Mouse (Mus musculus): ENCODE results near the gene Tsen34. TPM values are rescaled to one million over a fixed set of nuclear protein-coding genes. Genes with fewer than 3 reads are reported as not detected.

Tsen34 gene
- total RNA-seq (2015) (30.0 and 34.0 TPM in 2 replicates), total RNA-seq (2017) (25.3 and 28.3 TPM in 2 replicates)

DNA sequence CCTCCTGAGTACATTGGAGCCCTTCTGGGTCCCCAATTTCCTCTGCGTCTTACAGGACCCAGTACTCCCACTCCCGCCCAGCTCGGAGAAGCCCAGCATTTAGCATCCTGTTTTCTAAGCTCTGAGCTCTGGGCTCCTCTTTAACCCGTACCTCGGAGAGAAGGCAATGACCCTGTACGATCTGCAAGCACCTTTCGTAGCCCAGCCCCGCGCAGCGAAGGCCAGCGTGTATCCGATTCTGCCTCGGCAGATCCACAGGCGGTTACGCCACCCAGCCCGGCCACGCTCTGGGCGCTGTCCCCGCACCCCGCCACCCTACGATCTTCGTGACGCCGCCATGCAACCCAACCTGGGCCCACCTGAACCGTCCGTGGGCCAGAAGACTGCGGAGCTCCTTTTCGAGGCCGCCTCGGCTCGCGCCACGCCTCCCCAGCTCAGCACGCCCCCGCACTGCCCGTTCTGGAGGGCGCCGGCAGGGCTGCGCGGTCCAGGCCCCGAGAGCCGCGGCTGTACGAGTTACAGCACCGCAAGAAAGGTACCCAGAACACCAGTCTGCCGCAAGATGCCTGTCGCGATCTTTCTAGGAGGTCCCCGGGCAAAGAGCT is at the start of gene Tsen34:
Gene Tsen34, plus strand, starts transcription at position 482 of the 605 bp plus-strand sequence.
- no peak for ATAC-seq (ENCODE audit: poor library complexity, severe bottlenecking)

DNA sequence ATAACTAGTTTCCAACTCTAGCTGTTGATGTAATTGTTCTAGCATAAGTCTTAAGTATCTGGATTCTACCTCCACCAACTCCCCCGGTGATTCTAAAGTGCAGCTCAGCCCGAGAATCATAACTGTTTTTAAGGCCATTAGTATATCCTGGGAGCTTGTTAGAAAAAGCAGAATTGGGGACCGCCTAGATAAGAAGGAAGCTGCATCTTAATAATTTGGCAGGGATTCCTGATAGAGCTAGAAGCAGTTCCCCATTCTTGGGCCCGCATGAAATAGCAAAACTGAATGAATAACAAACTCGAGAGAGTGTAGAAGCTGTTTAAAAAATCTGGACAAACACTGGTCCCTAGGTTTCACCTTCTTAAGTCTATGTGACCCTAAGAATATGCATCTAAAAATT is 49.3 kb upstream of the Tsen34 start:
- no peak for ATAC-seq (ENCODE audit: poor library complexity, severe bottlenecking)

DNA sequence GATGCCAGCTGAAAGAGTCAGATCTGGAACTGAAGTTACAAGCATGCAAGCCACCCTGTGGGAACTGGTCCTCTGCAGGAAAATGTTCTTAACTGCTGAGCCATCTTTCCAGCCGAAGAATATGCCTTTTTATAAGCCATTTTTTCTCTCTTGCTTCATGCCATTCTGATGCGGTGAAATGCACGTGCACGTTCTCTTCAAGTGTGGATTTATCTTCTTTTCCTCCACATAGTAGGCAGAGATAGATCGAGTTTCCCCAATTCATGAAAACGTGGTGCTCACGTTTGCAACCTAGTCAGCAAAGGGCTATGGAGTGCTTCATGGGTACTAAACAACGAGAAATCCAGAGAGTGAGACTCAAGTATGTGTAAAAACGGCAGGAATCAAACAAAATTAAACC is 48.8 kb upstream of the Tsen34 start:
- no peak for ATAC-seq (ENCODE audit: poor library complexity, severe bottlenecking)

DNA sequence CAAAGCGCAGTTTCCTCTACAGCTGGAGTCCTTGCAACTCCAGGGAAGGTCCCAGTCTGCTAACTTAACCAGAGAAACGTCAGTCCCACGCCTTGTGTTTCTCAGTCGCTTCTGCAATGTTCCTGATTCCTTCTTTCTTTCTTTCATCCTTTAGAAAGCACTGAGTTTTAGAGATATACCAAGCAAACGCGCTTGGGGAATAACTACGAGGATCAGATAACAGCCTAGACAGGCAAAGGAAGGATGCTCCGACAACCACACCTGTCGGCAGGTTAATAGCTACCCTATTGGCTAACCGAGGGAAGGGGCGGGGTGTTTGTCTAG is 48.4 kb upstream of the Tsen34 start:
- no peak for ATAC-seq (ENCODE audit: poor library complexity, severe bottlenecking)

DNA sequence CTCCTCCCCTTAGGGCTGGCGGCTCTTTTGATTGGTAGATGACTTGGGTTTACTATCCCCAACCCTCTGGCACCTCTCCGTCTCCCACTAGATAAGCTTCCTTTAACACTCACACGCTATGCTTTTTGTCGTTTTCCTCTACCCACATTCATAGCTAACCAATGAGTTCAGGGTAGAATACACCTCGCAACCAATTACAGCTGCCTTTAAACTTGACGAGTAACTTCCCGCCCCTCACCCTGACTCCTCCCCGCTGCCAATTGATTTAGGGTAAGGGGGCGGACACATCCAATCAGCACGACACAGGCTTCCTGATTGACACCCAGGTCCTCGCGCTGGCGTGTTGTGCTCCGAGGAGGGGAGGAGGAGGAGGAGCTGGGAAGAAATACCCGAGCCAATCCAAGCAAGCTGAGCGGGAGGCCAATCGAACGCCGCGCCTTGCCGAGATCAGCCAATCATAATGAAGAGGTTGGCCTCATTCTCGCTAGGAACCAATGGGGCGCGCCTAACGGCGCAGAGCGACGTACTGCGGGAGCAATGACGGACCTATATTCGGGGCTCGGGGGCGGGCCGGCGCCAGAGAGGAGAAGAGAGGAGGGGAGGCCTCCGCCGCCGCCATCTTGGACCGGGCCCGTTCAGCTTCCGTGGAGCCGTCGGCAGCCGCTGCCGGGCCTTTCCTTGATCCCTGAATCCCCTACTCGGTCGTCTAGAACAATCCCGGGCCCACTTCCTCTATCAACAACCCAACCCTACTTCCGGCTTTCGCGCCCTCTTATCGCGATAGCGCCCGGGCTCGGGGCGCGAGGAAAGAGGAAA is 47.8 kb upstream of the Tsen34 start, which contains the start of gene Cnot3:
Gene Cnot3, plus strand, starts transcription at position 597 of the 816 bp plus-strand sequence.
- ATAC-seq (ENCODE audit: poor library complexity, severe bottlenecking) = peak; percentile 88

DNA sequence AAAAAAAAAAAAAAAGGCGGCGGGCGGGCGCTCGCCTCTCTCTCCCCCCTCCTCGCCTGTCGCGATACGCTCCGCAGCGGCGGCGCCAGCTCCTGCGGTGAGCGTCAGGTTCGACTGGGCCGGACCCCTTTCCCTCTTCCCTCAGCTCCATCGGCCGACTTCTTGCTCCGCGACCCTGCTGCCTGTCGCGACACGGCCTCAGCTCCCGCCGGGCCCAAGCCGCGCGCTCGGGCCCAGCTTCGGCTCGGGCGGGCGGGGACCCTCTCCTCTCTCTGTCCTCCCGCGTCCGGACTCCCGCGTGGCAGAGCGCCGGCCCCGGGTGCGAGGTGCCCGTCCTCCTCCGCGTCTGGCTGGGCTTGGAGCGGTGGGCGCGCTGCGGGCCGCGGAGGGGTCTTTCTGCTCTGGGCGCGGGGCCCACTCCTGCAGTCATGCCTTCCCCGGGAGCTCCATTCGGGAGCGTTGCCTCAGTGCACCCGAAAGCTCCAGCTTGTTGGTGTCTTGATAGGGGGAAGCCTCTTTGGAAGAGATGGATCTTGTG is 47.1 kb upstream of the Tsen34 start:
- peak; percentile 20 for ATAC-seq (ENCODE audit: poor library complexity, severe bottlenecking)

DNA sequence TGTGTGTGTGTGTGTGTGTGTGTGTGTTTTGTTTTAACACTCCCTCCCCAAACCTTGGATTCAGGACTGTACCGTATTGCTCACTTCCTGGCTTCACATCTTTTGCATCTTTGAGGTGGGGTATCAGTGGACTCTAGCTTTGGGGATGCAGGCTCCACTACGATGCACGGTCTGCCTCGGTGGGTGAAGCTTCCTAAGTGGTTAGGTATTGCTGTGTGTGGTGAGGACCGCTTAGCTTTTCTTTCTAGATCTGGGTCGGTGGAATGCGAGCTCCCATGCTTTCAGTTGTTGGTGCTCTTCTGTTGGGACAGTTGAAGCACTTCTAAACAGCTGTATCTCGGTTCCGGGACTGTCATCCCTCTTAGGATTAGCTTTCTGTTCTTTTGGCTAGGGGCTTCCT is 46.5 kb upstream of the Tsen34 start:
- ATAC-seq (ENCODE audit: poor library complexity, severe bottlenecking) = no peak

DNA sequence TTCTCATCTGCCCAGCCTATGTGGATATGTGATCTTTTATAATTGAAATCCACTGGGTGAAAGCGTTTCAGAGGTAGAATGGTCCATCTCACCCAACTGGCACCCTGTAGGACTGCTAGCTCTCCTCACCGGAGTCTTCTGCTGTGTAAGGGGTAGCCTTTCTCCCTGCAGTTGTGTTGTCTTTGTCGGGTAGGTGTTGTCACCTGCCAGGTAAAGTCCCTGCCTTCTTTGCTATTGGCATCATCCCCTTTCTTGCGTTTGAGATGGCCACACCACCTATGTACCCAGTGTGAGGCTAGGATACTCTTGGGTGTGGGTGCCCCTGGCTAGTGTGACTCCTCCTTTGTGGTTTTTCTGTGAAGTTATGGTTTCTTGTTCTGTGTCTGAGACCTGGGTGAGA is 46.0 kb upstream of the Tsen34 start:
- ATAC-seq (ENCODE audit: poor library complexity, severe bottlenecking) = no peak

DNA sequence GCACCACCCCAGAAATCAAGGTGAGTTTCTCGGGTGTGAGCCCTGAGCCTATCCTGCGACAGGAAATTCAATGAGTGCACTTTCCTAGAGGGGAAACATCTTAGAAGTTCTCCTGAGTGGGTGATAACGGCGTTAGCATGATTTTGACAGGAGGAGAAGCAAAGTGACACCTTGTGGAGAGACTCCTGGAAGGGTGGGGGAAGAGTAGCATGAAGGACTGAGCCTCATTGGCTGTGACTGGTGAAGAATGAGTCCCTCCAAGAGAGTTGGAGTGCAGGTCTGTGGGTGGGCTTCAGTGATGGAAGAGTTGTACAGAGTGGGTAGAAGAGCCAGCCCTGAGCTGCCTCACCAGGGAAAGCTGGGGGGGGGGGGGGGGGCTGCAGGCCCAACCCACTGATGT is 35.7 kb upstream of the Tsen34 start:
- no peak for ATAC-seq (ENCODE audit: poor library complexity, severe bottlenecking)

DNA sequence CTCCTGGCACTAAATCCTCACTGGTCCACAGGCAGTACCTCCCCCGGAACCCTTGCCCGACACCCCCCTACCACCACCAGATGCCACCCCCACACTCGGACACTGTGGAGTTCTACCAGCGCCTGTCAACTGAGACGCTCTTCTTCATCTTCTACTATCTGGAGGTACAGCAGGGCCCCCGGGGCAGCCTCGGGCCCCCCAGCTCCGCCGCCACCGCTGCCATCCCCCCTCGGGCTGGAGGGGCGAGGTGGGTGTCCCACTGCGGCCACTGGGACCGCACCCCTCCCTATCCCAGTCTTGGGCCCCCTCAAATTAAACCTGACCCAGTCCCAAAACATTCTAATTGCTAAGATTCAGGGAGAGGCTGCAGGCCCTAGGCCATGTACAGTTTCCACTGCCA is 34.1 kb upstream of the Tsen34 start:
- no peak for ATAC-seq (ENCODE audit: poor library complexity, severe bottlenecking)

DNA sequence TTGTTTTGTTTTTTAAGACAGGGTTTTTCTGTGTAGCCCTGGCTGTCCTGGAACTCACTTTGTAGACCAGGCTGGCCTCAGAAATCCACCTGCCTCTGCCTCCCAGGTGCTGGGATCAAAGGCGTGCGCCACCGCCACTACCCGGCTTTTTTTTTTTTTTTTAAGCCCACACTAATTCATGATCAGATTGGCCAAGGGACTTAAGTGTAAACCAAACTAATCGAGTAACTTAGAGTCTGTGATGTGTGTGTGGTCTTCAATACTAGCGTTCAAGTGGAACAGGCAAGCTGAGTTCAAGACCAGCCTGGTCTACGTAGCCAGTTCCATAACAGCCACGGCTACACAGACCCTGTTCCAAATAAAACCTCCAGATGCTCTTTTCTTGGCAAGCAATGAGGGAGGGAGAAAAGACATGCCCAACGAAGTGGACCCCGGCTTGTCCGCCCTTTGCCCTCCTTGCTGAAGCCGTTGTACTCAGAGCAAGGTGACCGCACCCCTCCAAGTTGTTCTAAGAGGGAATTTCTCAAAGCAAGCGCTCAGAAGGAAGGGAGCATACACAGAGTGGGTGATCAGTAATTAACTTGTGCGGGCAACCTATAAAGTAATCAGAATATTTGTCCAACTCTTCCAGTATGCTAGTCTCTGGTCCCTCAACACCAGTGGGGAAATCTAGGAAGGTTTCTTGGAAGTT is 28.0 kb upstream of the Tsen34 start:
- ATAC-seq (ENCODE audit: poor library complexity, severe bottlenecking) = no peak; the same call in 1 of the 2 replicates

DNA sequence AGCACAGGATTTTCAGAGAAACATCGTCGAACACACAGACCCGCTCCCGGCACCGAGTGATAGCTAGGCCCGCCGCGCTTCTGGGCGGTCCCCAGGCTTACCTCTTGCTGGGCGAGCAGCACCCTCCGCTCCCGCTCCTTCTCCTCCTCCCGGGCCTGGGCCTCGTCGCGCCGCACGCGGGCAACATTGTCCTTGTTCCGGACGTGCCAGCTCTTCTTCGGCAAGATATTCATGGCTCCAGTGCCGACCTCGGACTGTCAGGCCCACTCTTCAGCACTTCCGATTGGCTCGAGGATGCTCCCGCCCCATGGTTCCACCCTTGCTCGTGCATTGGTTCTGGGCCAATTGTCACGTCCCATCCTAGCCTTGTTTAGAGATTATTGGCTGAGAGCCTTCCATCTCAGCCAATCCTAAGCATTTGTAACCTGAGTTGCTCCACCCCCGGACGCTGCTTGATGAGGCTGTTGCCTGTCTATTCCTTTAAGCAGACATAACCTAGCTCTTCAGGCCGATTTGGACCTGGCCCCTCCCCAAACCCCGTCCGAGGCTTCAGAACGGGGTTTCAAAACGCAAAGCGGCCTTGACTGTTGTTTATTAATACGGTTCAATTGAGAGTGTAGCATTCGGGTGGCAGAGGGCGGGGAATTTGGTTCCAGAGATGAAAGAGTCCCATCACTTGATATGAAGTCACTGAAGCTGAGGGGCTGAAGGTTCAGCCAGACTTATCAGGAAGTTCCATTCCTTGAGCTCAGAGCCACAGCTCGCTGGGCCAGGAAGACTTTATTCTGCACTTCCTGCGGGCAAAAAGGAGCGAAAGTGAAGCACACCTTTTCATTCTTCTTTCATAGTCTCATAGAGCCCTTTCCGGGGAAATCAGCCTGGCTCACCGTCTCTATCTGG is 27.2 kb upstream of the Tsen34 start, which contains the start of gene Leng1:
Gene Leng1, minus strand, starts transcription at position 626 of the 900 bp plus-strand sequence.
- ATAC-seq (ENCODE audit: poor library complexity, severe bottlenecking) = peak; percentile 98

DNA sequence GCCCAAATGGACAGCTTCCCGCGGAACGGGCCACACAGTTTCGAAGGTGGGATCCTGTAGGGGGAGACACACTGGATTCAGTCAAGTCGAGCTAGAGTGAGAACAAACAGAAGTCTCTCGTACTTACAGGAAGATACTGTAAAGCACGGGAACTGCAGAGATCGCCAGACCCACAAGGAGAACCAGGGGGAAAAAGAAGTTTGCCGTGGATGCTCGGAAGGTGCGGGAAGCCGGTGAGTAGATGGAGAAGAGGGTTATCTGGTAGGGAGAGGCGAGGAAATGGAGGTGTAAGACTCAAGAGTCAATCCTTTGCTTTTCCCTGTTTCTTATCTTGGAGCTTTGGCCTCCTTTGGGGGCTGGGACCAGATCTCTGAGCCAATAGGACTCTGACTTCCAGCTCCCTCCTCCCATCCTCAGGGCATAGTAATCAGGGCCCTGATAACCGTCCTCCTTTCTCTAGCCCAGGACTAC is 25.7 kb upstream of the Tsen34 start:
- ATAC-seq (ENCODE audit: poor library complexity, severe bottlenecking) = no peak

DNA sequence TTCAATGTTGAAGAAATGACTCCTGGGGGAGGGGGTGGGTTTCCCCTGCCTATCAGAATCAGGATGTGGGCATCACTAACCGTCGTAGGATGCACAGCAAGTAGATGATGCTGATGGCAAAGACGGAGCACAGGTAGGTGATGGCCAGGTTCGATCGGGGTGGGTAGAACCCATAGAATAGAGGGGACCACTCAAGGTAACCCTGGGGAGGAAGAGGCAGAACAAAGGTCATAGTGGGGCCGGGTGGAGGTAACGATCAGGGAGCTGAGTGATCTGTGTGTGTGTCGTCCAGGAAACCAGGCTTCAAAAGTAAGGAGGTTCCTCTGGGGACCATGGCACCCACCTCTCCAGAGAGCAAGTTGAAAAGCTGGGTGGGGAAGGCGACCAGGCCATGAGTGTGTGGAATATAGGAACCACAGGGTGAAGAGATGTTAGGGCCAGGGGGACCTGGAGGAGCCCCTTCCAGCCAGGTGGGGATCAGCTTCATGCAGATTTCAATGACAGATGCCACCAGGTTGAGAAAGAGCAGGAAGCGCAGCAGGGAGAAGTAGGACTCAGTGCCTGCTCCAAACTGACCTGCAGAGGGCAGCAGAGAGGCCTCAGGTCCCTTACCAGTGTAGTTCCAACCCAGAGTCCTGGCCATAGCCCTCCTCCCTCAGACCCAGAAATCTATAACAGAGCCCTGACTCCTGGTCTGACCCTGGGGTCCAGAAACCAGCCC is 18.0 kb upstream of the Tsen34 start:
- peak; percentile 99 for ATAC-seq (ENCODE audit: poor library complexity, severe bottlenecking)

DNA sequence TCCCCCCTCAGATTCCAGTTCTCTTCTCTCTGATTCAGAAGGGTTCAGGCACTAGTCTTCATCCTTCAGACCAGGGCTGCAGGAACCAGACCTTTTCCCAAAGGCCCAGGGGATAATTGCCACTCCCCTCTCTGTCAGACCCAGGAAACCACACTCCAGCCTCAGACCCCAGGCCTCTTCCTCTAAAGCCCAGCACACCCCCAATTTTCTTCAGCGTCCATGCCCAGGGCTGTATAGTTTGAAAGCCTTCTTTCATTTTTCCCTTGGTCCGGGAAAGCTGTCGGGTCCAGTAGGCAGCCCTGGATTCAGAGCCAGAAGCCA is 17.5 kb upstream of the Tsen34 start:
- 0 out of 2 replicates have a peak, but pooled peaks have one; percentile 18 for ATAC-seq (ENCODE audit: poor library complexity, severe bottlenecking)

DNA sequence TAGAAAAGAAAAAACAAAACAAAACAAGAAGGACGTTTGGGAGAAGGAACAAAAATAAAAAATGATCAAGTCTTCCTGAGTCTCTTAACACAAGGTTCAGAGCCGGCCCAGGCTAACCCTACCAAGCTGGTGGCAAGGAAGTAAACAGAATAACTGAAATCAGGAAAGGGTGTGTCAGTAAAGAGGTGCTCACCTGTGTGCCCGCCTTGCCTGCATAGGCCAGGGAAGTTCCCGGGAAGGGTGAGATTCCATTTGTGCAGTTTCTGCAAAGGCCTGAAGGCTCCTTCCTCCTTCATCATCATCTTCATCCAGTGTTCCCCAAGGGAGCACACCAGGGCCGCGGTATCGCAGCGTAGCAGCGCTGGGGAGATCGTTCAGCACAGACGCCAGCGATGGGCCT is 16.3 kb upstream of the Tsen34 start:
- no peak for ATAC-seq (ENCODE audit: poor library complexity, severe bottlenecking)

DNA sequence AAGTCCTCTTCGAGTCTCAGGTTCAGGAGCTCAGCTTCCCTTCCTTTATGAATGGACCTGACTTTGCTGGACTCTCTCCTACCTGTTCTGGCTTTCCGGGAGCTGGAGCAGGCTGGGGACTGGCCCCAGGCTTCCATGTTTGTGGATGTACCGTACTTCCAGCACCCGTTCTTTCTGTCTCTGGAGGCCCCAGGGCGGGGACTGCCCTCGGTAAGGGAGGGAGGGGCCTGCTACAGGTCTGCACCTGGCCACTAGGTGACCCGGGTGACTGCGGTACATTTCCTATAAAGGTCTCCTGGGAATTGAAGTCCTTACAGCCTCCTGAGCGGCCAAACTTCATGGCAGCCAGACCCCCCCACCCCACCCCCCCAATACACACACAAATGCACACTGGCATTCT is 15.3 kb upstream of the Tsen34 start, which contains the start of gene Tmc4:
Gene Tmc4, minus strand, starts transcription at position 212 of the 400 bp plus-strand sequence.
- no peak for ATAC-seq (ENCODE audit: poor library complexity, severe bottlenecking)

DNA sequence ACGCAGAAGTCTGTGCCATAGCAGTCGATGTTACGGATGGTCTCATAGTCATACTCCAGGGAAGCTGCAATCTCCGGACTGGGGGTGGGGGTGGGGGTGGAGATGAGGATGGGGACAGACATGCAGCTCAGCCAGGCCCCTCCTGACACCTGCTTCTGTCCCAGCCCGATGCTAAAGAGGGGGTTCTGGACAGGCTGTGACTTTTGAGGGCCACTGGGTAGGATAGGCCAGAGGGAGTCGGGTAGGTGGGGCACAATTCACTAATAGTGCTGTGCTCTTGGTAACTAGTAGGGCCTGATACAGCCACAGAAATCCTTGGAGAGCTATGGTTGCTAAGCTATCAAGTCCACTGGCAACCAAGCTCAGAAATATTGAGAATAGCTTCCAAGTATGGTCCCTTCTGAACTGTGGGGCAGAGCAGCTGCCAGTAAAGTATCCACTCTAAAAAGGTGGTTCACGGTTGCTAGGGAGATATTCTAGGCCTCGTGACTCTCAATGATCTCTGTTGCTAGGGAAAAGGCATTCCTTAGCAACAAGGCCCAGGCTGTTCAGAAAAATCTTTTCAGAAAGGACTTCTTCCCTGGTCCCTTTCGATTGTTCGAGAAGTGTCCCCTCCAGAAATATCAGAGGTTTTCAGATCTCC is 8.6 kb upstream of the Tsen34 start:
- ATAC-seq (ENCODE audit: poor library complexity, severe bottlenecking) = no peak

DNA sequence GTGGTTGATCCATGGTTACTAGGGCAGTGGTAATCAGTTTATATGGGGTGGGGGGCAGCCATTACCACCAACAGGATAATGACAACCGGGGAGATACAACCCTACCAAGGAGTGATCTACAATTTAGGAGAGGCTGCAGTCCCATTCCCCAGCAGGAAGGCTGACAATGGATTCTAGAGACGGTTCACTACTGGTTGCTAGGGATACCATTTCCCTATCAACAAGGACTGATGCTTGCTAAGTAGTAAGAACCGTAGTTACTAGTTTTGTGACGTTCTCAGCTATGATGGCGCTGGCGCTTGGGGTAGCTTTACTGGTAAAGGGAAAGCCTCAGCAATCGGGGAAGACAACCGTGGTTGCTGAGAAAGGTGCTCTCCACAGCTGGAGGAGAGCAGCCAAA is 8.0 kb upstream of the Tsen34 start:
- ATAC-seq (ENCODE audit: poor library complexity, severe bottlenecking) = no peak
